Mouse (Mus musculus): ENCODE data around the gene Rdh13. TPM values are rescaled to one million over a fixed set of nuclear protein-coding genes. Genes with fewer than 3 reads are reported as not detected.

Rdh13 gene
- total and polyA plus RNA-seq, 3 experiments = 16.4 to 20.9 (median 17.6) TPM

DNA sequence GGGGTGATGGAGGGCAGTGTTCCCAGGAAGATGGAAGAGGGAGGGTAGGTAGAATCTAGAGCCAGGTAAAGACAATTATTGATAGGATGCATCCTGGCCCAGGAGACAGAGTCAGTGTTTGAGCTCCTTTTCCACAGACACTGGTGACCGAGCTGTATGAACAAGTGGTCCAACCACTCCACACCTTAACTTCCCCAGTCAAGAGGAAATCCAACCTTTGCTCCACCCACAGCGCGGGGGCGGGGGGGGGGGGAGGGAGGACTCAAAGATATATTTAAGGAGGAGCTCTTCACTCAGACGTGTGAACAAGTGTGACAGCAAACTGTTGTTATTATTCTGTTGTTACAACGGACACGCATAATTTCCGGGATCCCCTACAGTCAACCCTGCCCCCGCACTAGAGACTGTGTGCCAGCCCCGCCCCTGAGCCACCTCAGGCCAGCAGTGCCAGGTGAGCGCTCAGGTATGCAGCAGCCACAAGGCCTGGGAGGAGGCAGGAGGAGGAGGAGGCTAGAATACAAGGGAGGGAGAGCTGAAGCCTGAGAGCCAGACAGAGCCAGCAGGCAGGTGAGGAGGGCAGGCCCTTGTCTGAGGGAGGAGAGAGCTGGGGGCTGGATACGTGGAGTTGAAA, 18.9 kb upstream of the Rdh13 start:
- Histone ChIP-seq H3K36me3 (replicated peaks in 1 of 2; ENCODE audit: control insufficient read depth in 1 of 2, insufficient read depth in 1 of 2, low read length in 1 of 2) (peaks cover 8 to 43% of the 10 kb centered on the region in 2 experiments), H3K27me3 (replicated peaks) (no peaks in the 10 kb centered on the region), H3K79me2 (replicated peaks; ENCODE audit: control insufficient read depth, extremely low read depth, insufficient read depth, poor library complexity, severe bottlenecking) (0 out of 2 replicates have a peak, but pooled peaks cover 5% of the 10 kb centered on the region), H3K4me1 (ENCODE audit: control insufficient read depth in 1 of 2, insufficient read depth in 2 of 2) (peaks cover 2 to 21% of the 10 kb centered on the region in 2 experiments; a peak in 3 of 4 replicates), H3K9ac (ENCODE audit: insufficient read depth, low read depth) (no peak overlapping the region), H3K27ac (ENCODE audit: insufficient read depth, low read depth) (no peak overlapping the region), H3K4me3 (replicated peaks in 1 of 3; ENCODE audit: low read depth in 2 of 3, low read length in 2 of 3, poor library complexity in 1 of 3) (no peak overlapping the region), H3K4me2 (ENCODE audit: insufficient read depth, low read depth, poor library complexity, severe bottlenecking) (no peak overlapping the region), H3K9me3 (replicated peaks; ENCODE audit: low read length) (no peaks in the 10 kb centered on the region)
- no peak for DNase-seq (ENCODE audit: extremely low read depth)
- no peak for TF ChIP-seq ZKSCAN1 (IDR thresholded peaks at IDR 0.05; ENCODE audit: borderline replicate concordance, low read depth, low read length)
- dilution Hi-C loops (cut with MboI; ENCODE audit: extremely low pct_ligation_motif_present, extremely low pct_unique_long_range_greater_than_20kb, low sequenced_read_pairs) = no loop called here
- in situ Hi-C loops (cut with MboI; ENCODE audit: low pct_ligation_motif_present, low pct_unique_long_range_greater_than_20kb, low sequenced_read_pairs) = no loop called here

DNA sequence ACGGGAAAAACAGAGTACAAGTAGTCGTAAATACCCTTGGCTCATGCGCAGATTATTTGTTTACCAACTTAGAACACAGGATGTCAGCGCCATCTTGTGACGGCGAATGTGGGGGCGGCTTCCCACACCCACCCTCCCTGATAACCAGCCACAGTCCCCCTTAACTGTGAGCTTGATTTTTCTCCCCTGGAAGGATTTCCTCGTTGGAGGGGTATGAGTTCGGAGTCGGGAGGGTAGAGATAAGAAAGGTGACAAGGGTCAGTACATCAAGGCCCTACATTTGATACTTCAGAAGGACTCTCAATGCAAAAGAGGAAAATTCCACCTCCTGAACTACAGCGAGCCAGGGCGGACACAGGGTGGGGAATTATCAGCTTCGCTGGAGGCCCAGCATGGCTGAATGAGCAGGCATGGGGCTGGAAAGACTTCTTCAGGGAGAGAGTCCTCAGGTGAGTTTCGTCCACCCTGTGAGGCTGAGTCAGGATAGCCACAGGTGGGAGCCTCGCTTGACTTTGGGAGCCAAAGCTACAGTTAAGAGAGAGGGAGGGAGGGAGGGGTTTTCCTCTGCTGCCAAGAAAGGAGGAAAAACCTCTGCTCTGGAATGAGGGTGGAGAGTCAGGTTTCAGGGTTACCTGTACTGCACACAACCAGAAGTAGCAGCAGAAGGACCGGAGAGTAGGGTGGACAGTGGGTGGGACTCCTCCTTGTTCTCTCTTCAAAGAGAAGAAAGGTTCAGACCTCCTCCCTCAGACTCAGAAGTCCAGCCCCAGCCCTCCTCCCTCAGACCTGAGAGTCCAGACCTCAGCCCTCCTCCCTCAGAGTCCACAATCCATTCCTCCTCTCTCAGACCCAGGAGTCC, 15.4 kb upstream of the Rdh13 start, which contains the start of gene Eps8l1:
TSS of gene Eps8l1 (plus strand) at position 99 of the 859 bp plus-strand sequence.
- peak; percentile 23 for DNase-seq (ENCODE audit: extremely low read depth)
- TF ChIP-seq POLR2AphosphoS2 (IDR thresholded peaks at IDR 0.05; ENCODE audit: low read depth, low read length) (no peak), SIN3A (IDR thresholded peaks at IDR 0.05; ENCODE audit: low read length) (no peak), MAX (IDR thresholded peaks at IDR 0.05; ENCODE audit: low read length) (no peak), ZNF384 (IDR thresholded peaks at IDR 0.05; ENCODE audit: low read depth, low read length) (no peak), MXI1 (IDR thresholded peaks at IDR 0.05; ENCODE audit: low read depth, low read length) (no peak), NELFE (IDR thresholded peaks at IDR 0.05; ENCODE audit: low read depth, low read length) (no peak), USF1 (IDR thresholded peaks at IDR 0.05; ENCODE audit: low read depth, low read length) (no peak), UBTF (IDR thresholded peaks at IDR 0.05; ENCODE audit: low read depth, low read length) (no peak)
- dilution Hi-C loops (cut with MboI; ENCODE audit: extremely low pct_ligation_motif_present, extremely low pct_unique_long_range_greater_than_20kb, low sequenced_read_pairs) = no loop called here
- H3K36me3 ChIP-seq (replicated peaks in 1 of 2; ENCODE audit: control insufficient read depth in 1 of 2, insufficient read depth in 1 of 2, low read length in 1 of 2) = peaks cover 8 to 25% of the 10 kb centered on the region in 2 experiments
- 0 out of 2 replicates have a peak, but pooled peaks cover 5% of the 10 kb centered on the region for H3K79me2 ChIP-seq (replicated peaks; ENCODE audit: control insufficient read depth, extremely low read depth, insufficient read depth, poor library complexity, severe bottlenecking)
- H3K4me1 ChIP-seq (ENCODE audit: control insufficient read depth in 1 of 2, insufficient read depth in 2 of 2) = peaks cover 2 to 21% of the 10 kb centered on the region in 2 experiments; a peak in 3 of 4 replicates
- H3K4me2 ChIP-seq (ENCODE audit: insufficient read depth, low read depth, poor library complexity, severe bottlenecking) = peak within 1 kb of the TSS; percentile 92
- in situ Hi-C loops (cut with MboI; ENCODE audit: low pct_ligation_motif_present, low pct_unique_long_range_greater_than_20kb, low sequenced_read_pairs) = no loop called here
- H3K27me3 ChIP-seq (replicated peaks) = no peaks in the 10 kb centered on the region
- no peaks in the 10 kb centered on the region for H3K9me3 ChIP-seq (replicated peaks; ENCODE audit: low read length)
- H3K9ac ChIP-seq (ENCODE audit: insufficient read depth, low read depth) = peak within 1 kb of the TSS; percentile 99
- peak within 1 kb of the TSS; percentile 65 to 85 (median 70) for H3K4me3 ChIP-seq (replicated peaks in 1 of 3; ENCODE audit: low read depth in 2 of 3, low read length in 2 of 3, poor library complexity in 1 of 3)
- peak within 1 kb of the TSS; percentile 28; the same call in 1 of the 2 replicates for H3K27ac ChIP-seq (ENCODE audit: insufficient read depth, low read depth)

DNA sequence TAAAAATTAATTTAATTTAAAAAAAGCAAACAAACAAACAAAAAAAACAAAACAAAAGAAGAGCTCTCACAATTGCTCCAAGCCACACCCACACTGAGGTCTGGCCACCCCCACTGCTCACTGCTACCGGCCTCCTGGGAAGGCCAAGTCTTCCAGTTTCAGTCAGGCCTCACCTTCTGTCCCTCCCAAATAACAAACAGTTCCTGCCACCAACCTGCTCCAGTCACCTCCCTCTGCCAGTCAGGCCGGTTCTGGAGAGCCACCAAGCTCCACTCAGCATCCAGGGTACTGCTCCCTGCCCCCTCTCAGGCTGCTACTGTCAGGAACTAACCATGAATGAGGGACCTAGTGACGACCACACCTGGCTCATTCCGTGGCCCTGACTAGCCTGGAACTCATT, 7.2 kb upstream of the Rdh13 start:
- in situ Hi-C loops (cut with MboI; ENCODE audit: low pct_ligation_motif_present, low pct_unique_long_range_greater_than_20kb, low sequenced_read_pairs) (no loop called here), dilution Hi-C loops (cut with MboI; ENCODE audit: extremely low pct_ligation_motif_present, extremely low pct_unique_long_range_greater_than_20kb, low sequenced_read_pairs) (no loop called here)
- Histone ChIP-seq H3K4me2 (ENCODE audit: insufficient read depth, low read depth, poor library complexity, severe bottlenecking) (no peak overlapping the region), H3K79me2 (replicated peaks; ENCODE audit: control insufficient read depth, extremely low read depth, insufficient read depth, poor library complexity, severe bottlenecking) (no peaks in the 10 kb centered on the region), H3K4me1 (ENCODE audit: control insufficient read depth in 1 of 2, insufficient read depth in 2 of 2) (peaks cover 4 to 5% of the 10 kb centered on the region in 2 experiments), H3K4me3 (replicated peaks in 1 of 3; ENCODE audit: low read depth in 2 of 3, low read length in 2 of 3, poor library complexity in 1 of 3) (no peak overlapping the region), H3K9me3 (replicated peaks; ENCODE audit: low read length) (no peaks in the 10 kb centered on the region), H3K36me3 (replicated peaks in 1 of 2; ENCODE audit: control insufficient read depth in 1 of 2, insufficient read depth in 1 of 2, low read length in 1 of 2) (peaks cover 20 to 32% of the 10 kb centered on the region in 2 experiments), H3K9ac (ENCODE audit: insufficient read depth, low read depth) (no peak overlapping the region), H3K27ac (ENCODE audit: insufficient read depth, low read depth) (no peak overlapping the region), H3K27me3 (replicated peaks) (no peaks in the 10 kb centered on the region)
- no peak for DNase-seq (ENCODE audit: extremely low read depth)
- TF ChIP-seq HCFC1 (IDR thresholded peaks at IDR 0.05; ENCODE audit: low read depth, low read length) = no peak
- no peak for TF ChIP-seq MEF2A (IDR thresholded peaks at IDR 0.05; ENCODE audit: borderline replicate concordance, low read depth, low read length)
- no peak for TF ChIP-seq JUN (IDR thresholded peaks at IDR 0.05; ENCODE audit: insufficient read depth, low read depth, low read length)
- no peak for TF ChIP-seq KAT2A (IDR thresholded peaks at IDR 0.05; ENCODE audit: insufficient replicate concordance, low read length)
- no peak for TF ChIP-seq E2F4 (IDR thresholded peaks at IDR 0.05; ENCODE audit: insufficient replicate concordance, low read depth, low read length)
- no peak for TF ChIP-seq GABPA (IDR thresholded peaks at IDR 0.05; ENCODE audit: insufficient replicate concordance, low read depth, low read length)
- no peak for TF ChIP-seq SIN3A (IDR thresholded peaks at IDR 0.05; ENCODE audit: low read length)
